Mouse (Mus musculus) c-Kit-positive CD71-positive TER-119-positive erythroid progenitor cells, embryonic 14.5 days (primary cell): ENCODE results near the gene Dnlz.

ENCODE experiments used
- DNase-seq: peaks from one replicate; pipeline ENCODE4 v3.0.0-alpha.2; 2013; ENCODE audit warnings: low spot score

Dnlz gene

DNA sequence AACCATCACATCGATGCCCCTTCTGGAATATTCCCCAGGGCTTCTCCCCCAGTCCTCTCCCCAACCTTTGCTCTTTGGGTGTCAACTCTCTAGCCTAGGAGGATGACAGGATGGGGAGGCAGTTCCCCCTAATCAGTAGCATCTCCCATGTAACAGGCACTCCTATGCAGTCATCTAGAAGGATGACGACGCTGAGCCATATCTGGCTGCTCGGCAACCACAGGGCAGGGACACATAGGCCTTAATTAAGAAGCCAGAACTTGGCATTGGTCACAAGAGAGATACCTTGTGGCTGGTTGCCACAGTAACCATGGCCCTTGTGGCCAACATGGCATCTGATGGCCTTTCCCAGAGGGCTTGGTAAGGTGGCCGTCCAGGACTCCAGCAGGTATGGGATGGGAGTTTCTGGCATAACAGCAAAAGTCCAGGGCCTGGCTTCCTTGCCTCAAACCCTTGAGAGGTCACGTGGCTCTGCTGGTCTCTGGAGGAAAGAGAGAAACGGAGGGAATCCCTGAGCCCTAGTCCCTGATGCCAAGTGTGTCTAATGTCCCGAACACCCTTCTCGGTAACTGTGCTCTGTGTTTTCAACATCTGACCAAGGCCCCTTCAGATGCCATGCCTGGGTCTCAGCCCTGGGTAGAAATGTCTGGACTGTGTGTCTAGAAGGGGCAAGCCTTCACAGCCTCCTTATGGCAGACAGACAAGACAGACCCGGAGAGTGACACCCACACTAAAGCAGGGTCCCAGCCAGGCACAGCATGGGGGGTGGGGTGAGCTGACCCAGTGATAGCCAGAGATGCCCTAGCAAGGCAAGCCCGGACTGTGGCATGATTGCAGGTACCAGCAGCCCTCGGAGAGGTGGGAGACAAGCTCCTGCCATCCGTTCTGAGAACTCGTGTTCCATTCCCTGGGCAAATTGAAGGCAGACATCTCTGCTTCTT, 31.4 kb downstream of the Dnlz start:
- no peak for DNase-seq

- no peak for DNase-seq
Measured at GRCm38 (mm10) chr2:26319519-26320244, 32.2 kb downstream of the Dnlz start.

DNA sequence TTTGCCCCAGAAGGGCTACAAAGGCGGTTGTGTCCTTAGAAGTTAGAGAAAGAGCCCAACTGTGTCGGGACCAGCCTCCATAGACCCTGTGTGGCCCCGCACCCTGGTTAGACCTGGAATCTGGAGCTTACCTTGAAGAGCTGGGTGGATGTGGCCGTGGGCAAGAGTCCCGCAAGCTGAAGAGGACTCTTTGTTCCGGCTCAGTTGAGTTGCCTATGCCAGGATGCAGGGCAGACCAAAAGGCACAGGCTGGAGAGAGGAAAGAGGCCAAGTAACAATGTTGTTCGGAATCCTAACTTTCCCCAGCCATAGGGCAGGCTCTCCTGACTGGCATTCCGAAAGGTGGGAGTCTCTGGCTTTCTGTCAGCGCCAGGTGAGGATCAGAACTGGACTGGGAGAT, 32.8 kb downstream of the Dnlz start:
- no peak for DNase-seq

DNA sequence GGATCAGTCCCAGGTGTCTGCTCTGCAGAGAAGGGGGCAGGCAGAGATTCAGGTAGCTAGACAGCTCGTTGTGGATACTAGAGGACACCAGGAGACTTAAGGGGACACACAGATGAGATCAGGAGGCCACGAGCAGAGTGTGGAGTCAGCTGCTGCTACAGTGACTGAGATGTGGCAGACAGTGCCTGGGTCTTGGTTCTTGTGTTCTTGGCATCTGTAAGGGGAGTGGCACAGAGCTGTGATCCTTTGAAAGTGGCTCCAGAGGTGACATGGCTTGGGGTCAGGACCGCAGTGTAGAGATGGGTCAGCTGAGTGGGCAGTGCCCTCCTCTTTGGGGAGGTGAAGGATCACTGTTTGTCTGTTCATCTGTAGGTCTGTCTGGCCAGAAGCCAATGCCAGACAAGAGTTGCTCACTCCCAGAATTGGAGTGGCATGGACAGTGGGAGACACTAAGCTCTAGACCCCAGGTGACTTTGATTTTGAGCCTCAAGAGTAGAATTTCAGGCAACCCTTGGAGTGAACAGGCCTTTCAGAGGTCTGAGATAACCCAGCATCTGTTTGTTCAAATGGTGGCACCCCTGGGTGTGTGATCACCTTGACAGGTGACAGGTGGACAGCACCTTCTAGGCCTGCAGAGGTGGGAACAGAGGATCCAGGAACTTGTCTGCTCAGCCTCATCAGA, 33.8 kb downstream of the Dnlz start:
- no peak for DNase-seq

DNA sequence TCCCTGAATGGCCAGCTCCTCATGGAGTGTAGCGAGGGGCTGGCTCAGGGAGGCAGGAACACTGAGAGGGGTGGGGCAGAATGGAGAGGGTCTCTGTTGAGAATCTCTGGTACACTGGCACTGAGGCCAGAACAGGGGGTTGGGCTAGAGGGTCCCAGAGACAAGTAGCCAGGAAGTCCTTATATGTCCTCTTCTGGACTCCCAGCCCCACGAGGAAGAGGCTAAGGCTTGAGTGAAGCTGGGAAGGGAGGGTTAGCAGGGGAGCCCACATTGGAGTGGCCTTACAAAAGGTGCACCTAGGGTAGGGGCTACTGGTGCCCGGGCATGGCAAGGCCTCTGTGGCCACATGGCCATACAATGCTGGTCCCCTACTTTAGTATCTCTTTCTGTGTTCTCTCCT, 34.5 kb downstream of the Dnlz start:
- DNase-seq: no peak

- DNase-seq: no peak
Measured at GRCm38 (mm10) chr2:26316576-26317246, 35.2 kb downstream of the Dnlz start.

DNA sequence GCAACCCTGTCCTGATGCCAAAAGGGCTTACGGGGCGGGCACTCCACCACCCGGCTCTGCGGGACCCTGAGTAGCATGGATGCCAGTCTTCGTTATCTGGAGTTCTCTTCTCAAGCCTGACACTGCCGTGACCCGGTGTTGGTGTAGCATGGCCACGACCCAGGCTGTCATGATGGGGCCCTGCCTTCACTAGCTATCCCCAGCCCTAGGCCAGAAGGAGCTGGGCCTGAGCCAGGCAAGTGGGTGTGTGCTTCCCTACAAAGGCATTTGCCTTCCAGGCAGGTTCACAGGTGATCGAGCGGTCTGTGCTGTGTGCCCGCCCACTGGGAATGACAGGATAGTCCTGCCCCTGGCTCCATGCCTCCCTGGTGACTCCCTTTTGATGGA, 36.0 kb downstream of the Dnlz start:
- no peak for DNase-seq

DNA sequence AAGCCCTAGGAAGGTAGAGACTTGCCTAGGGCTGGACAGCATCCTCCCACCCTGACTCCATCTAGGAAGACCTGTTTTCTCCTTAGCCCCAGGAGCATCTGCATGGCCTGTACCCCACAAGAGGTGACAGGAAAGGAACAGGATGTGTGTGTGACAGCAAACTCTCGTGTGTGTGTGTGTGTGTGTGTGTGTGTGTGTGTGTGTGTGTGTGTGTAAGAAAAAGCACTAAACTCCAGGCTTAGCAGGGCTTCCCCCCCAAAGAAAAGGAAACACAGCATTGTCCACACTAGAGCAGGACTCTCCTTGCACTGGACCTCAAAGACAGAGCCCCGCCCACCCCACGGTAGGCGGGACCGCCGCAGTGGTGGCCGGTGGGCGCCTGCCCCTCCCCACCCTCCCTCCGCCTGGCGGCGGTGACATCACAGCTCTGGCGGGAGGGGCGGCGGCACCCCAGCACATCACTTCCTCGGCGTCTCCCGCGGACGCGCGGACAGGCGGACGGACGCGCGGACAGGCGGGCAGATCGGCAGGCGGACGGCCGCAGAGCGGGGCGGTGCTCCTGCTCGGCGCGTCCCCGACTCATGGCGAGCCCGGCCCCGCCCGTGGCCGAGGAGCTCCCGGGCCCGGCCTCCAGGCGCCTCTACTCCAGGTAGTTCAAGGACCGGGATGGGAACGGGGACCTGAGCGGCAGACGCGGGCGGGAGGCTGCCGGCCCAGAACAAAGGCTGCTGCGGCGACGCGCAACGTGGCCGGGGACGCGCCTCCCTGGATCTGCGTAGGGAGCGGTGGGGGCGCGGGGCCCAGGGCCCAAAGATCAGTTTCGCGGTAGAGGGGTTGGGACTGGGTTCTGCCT, 36.6 kb downstream of the Dnlz start, which contains the start of gene Gpsm1:
Gene Gpsm1, plus strand, starts transcription at position 444 of the 853 bp plus-strand sequence.
- no peak for DNase-seq

- DNase-seq: no peak
Measured at GRCm38 (mm10) chr2:26314281-26315071, 37.4 kb downstream of the Dnlz start.

DNA sequence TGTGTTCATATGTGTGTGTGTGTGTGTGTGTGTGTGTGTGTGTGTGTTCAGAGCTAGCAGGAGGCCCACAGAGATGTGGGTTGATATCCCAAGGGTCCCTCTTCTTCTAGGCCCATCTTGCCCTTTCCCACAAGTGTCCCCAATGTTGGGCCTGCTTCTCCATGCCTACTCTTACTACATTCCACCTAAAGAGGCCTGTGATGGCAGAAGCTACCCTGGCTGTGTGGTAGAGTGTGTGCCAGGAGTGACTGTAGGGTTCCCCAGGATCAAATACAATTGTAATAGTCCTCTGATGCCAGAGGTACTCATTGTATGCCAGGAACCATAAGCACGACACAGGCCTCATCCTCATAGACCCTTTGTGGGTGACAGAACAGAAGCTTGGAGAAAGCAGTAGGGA, 38.5 kb downstream of the Dnlz start:
- DNase-seq: no peak

- no peak for DNase-seq
Measured at GRCm38 (mm10) chr2:26312812-26313211, 39.1 kb downstream of the Dnlz start.

DNA sequence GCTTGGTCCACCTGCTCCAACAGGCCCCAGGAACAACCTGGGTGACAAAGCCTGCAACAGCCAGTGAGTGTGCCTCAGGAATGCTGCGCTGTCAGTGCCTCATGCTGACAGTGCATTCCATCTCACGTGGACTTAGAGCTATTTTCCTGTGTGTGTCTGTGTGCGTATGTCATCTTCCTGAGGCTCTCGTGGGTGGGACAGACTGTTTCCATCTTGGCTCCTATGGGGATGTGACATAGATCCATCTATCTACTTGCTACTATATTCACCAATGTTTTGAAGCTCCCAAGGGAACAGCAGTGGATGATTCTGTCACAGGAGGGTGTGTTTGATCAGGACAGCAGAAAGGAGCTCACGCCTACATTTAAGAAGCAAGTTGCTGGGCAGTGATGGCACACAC, 40.0 kb downstream of the Dnlz start:
- no peak for DNase-seq

DNA sequence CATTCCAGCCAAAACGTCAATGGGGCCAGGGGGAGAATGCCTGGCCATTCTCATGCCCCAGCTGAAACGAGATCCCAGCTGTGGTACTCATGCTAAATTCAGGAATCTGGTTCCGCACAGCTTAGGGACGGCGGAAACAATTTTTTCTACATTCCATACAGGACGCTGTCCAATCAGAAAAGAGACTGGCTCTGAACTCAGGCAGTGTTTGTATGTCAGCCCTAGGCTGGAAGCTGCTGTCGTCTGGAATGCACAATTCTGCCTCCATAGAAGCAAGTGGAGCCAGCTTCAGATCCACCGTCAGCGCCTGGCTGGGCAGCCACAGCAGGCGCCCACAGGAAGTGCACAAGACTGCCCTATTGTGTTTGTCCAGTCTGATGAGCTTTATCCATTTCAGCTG, 42.2 kb downstream of the Dnlz start:
- DNase-seq: no peak

- no peak for DNase-seq
Measured at GRCm38 (mm10) chr2:26306702-26307101, 45.2 kb downstream of the Dnlz start.

DNA sequence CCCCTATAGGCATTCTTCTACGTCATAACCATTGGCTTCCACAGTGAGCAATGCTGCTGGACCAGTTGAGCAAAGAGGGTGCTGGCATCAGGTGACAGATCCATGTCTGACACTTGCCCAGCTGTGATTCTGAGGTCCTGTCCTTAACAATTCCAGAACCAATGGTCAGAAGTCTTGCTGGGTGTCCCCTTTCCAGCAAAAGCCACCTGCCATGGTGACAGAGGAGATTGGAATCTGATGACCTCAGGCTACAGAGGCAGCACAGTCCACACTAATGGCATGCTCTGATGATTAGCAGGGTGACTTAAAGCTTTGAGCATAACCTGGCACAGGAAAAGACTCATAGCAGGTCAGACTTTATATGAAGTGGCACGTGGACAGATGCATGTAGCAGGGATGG, 46.4 kb downstream of the Dnlz start:
- DNase-seq: no peak

- DNase-seq: no peak
Measured at GRCm38 (mm10) chr2:26304711-26305110, 47.2 kb downstream of the Dnlz start.

DNA sequence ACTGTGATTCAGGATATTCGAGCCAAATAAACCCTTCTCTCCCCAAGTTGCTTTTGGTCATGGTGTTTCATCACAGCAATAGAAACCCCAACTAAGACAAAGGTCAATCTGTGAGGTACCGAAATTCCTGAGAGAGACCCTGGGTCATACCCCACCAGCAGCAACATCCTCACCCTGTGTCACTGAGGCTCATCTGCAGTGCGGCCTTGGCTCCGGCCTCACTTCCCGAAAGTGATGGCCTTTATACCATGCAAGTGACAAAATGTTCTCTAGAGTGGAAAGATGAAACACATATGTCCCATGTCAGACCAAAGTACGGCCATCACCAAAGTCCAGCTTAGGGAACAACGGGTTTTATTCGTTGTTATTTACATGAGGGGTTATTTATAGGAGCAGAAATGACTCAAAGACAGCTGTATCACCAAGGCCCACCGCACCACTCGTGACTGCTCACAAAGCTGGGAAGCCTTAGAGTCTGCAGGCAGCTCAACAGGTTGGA, 49.9 kb downstream of the Dnlz start:
- DNase-seq: no peak

GRCm38 (mm10) chr2:26300808-26301174, 51.1 kb downstream of the Dnlz start:
- peak; percentile 59 for DNase-seq

DNA sequence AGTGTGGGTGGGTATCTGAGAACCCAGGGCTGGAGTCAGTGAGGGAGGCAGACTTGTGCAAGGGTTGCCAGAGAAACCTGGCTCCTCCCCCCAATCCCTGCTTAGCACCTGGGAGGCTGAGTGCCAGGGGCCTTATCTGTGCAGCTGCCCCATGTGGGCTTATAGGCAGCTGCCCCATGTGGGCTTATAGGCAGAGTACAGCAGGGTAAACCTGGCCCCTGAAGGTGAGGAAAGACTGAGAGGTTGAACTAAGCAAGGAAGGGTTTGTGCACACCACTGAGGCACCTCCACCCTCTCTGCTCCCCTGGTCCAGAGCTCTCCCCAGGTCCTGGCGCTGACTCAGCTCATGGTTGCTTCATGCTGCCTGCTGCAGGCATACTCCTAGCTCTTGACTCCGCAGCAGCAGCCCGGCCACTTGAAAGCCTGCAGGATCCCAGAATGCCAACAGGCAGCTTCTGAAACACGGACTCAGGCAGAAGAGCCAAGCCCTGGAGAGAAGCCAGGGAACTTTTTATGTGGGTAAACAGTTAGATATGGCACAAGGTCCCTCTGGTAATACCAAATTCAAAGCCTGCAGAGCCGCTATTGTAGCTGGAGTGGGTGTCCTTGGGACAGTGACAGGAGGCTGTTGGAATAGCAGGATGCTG, 51.6 kb downstream of the Dnlz start:
- DNase-seq: no peak

DNA sequence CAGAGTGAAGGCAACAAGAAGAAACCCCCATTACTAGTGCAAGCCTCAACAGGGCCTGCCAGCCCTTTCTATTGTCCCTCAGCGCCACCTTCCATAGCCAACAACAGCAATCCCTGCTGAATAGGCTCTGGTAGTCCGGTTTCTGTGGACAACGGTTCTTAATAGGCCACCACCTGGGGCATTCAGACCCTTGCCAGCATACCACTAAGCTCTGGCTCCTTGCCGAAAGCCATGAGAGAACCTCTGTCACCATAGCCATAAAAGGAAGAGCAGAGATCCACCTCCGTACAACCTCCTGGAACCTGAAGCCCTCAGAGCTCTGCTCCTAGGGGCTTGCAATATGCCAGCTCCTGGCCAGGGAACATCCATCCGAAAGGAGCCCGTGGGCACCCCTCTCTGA, 52.6 kb downstream of the Dnlz start:
- no peak for DNase-seq
